Mouse (Mus musculus): ENCODE results near the gene Gm45337. TPM values are rescaled to one million over a fixed set of nuclear protein-coding genes. Genes with fewer than 3 reads are reported as not detected.
"Not testable (repeated sequence)": the region's sequence is repeated elsewhere in the genome, so short reads cannot be mapped to it uniquely, and the experiment has no call there.

The Gm45337 gene
- polyA plus RNA-seq (2015; fragmentation: Nextera tagmentation; extraction: Ambion mirVana), result not detected in 2 replicates

- no peaks in the 10 kb centered on the region for H3K9me3 ChIP-seq (replicated peaks)
- peaks cover 10% of the 10 kb centered on the region; the same call in 1 of the 2 replicates for H3K27me3 ChIP-seq
- ATAC-seq (replicated peaks; ENCODE audit: insufficient number of reproducible peaks, insufficient read depth, low FRiP score, low read depth), result no peak
- no peak within 1 kb of the TSS for H3K27ac ChIP-seq
- H3K4me2 ChIP-seq, result no peak within 1 kb of the TSS
- no peaks in the 10 kb centered on the region for H3K36me3 ChIP-seq
- H3K4me1 ChIP-seq (replicated peaks), result no peaks in the 10 kb centered on the region
- H3K4me3 ChIP-seq, result no peak within 1 kb of the TSS
- H3K9ac ChIP-seq, result no peak within 1 kb of the TSS
- 67% methylated on average over 1 of the region's 1 CpGs for WGBS
Observed at GRCm38 (mm10) chr7:142144507-142144906, at the start of gene Gm45337. TSS of gene Gm45337 (minus strand) at chr7:142144607.

GRCm38 (mm10) chr7:142190289-142190688 is 45.9 kb upstream of the Gm45337 start, which contains the start of gene Gm10153:
TSS of gene Gm10153 (minus strand) at chr7:142190389.
- H3K9me3 ChIP-seq (replicated peaks), result no peaks in the 10 kb centered on the region
- no peaks in the 10 kb centered on the region for H3K4me1 ChIP-seq (replicated peaks)
- no peaks in the 10 kb centered on the region for H3K27me3 ChIP-seq
- ATAC-seq (replicated peaks; ENCODE audit: insufficient number of reproducible peaks, insufficient read depth, low FRiP score, low read depth), result no peak
- H3K36me3 ChIP-seq, result no peaks in the 10 kb centered on the region
- no peak within 1 kb of the TSS for H3K9ac ChIP-seq
- no peak within 1 kb of the TSS for H3K4me3 ChIP-seq
- WGBS, result 26% methylated on average over 2 of the region's 2 CpGs
- no peak within 1 kb of the TSS for H3K4me2 ChIP-seq
- H3K27ac ChIP-seq, result no peak within 1 kb of the TSS

- Histone ChIP-seq H3K4me3 (no peak overlapping the region), H3K36me3 (no peaks in the 10 kb centered on the region), H3K27me3 (no peaks in the 10 kb centered on the region), H3K27ac (no peak overlapping the region), H3K4me2 (no peak overlapping the region), H3K9ac (no peak overlapping the region), H3K4me1 (replicated peaks) (no peaks in the 10 kb centered on the region), H3K9me3 (replicated peaks) (no peaks in the 10 kb centered on the region)
- ATAC-seq (replicated peaks; ENCODE audit: insufficient number of reproducible peaks, insufficient read depth, low FRiP score, low read depth), result no peak
- WGBS, result 67% methylated on average over 2 of the region's 2 CpGs
Observed at GRCm38 (mm10) chr7:142188156-142188555, 43.7 kb upstream of the Gm45337 start.

- Histone ChIP-seq H3K9ac (no peak overlapping the region), H3K9me3 (replicated peaks) (no peaks in the 10 kb centered on the region), H3K4me2 (no peak overlapping the region), H3K27me3 (no peaks in the 10 kb centered on the region), H3K27ac (no peak overlapping the region), H3K4me3 (no peak overlapping the region), H3K36me3 (no peaks in the 10 kb centered on the region), H3K4me1 (replicated peaks) (no peaks in the 10 kb centered on the region)
- ATAC-seq (replicated peaks; ENCODE audit: insufficient number of reproducible peaks, insufficient read depth, low FRiP score, low read depth), result no peak
- WGBS, result 30% methylated on average over 1 of the region's 1 CpGs
Observed at GRCm38 (mm10) chr7:142181021-142181420, 36.6 kb upstream of the Gm45337 start.

GRCm38 (mm10) chr7:142178685-142179084 is 34.3 kb upstream of the Gm45337 start:
- H3K4me1 ChIP-seq (replicated peaks), result no peaks in the 10 kb centered on the region
- no peak overlapping the region for H3K4me3 ChIP-seq
- H3K9ac ChIP-seq, result no peak overlapping the region
- H3K9me3 ChIP-seq (replicated peaks), result no peaks in the 10 kb centered on the region
- no peak overlapping the region for H3K4me2 ChIP-seq
- 64% methylated on average over 1 of the region's 1 CpGs for WGBS
- H3K27me3 ChIP-seq, result no peaks in the 10 kb centered on the region
- H3K27ac ChIP-seq, result no peak overlapping the region
- H3K36me3 ChIP-seq, result no peaks in the 10 kb centered on the region
- ATAC-seq (replicated peaks; ENCODE audit: insufficient number of reproducible peaks, insufficient read depth, low FRiP score, low read depth), result no peak

- H3K4me2 ChIP-seq; H3K9me3 ChIP-seq (replicated peaks); ATAC-seq (replicated peaks; ENCODE audit: insufficient number of reproducible peaks, insufficient read depth, low FRiP score, low read depth); H3K4me3 ChIP-seq; H3K9ac ChIP-seq; H3K4me1 ChIP-seq (replicated peaks); H3K27me3 ChIP-seq; H3K27ac ChIP-seq; H3K36me3 ChIP-seq: not testable (repeated sequence)
Observed at GRCm38 (mm10) chr7:142175905-142176304, 31.5 kb upstream of the Gm45337 start, which contains the start of gene Krtap5-2. TSS of gene Krtap5-2 (minus strand) at chr7:142176005.

GRCm38 (mm10) chr7:142169836-142170235 is 25.4 kb upstream of the Gm45337 start:
- WGBS, result 42% methylated on average over 3 of the region's 3 CpGs
- H3K9ac ChIP-seq, result no peak overlapping the region

DNA sequence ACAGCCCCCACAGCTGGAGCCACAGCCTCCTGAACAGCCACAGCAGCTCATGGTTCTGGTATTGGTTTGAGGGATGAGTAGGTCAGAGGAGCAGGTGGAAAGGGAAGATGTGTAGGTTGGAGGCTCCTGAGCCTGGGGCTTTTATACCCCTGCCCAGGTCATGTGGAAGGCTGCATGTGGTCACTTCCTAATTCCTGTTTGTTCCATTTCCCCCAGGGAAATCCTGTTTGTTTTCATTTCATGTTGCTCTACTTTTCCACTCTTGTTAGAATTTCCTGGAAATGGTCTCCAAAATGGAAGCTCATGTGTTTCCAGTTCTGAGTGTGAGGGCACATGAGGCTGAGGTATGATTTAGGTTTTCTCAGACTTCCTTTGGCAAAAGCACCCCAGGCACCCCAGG is 21.2 kb upstream of the Gm45337 start, which contains the start of gene Gm4553:
Gm4553 (minus strand) TSS at position 101 of the 400 bp plus-strand sequence.
- not testable (repeated sequence) for H3K27ac ChIP-seq; H3K4me2 ChIP-seq; H3K9ac ChIP-seq; H3K4me1 ChIP-seq (replicated peaks); H3K4me3 ChIP-seq; H3K9me3 ChIP-seq (replicated peaks); H3K27me3 ChIP-seq; H3K36me3 ChIP-seq; ATAC-seq (replicated peaks; ENCODE audit: insufficient number of reproducible peaks, insufficient read depth, low FRiP score, low read depth)

More at GRCm38 (mm10) chr7:142169836-142170235, 25.4 kb upstream of the Gm45337 start:
- H3K27ac ChIP-seq, result no peak overlapping the region
- H3K9me3 ChIP-seq (replicated peaks), result no peaks in the 10 kb centered on the region
- no peak for ATAC-seq (replicated peaks; ENCODE audit: insufficient number of reproducible peaks, insufficient read depth, low FRiP score, low read depth)
- H3K27me3 ChIP-seq, result peaks cover 7% of the 10 kb centered on the region; the same call in 1 of the 2 replicates
- no peaks in the 10 kb centered on the region for H3K36me3 ChIP-seq
- no peak overlapping the region for H3K4me3 ChIP-seq
- H3K4me1 ChIP-seq (replicated peaks), result no peaks in the 10 kb centered on the region
- H3K4me2 ChIP-seq, result no peak overlapping the region

- Histone ChIP-seq H3K27ac (no peak overlapping the region), H3K9ac (no peak overlapping the region), H3K9me3 (replicated peaks) (no peaks in the 10 kb centered on the region), H3K36me3 (no peaks in the 10 kb centered on the region), H3K4me2 (no peak overlapping the region), H3K27me3 (no peaks in the 10 kb centered on the region; the same call in 1 of the 2 replicates), H3K4me3 (no peak overlapping the region), H3K4me1 (replicated peaks) (no peaks in the 10 kb centered on the region)
- ATAC-seq (replicated peaks; ENCODE audit: insufficient number of reproducible peaks, insufficient read depth, low FRiP score, low read depth), result no peak
- 87% methylated on average over 3 of the region's 3 CpGs for WGBS
Observed at GRCm38 (mm10) chr7:142159366-142159765, 15.0 kb upstream of the Gm45337 start.

DNA sequence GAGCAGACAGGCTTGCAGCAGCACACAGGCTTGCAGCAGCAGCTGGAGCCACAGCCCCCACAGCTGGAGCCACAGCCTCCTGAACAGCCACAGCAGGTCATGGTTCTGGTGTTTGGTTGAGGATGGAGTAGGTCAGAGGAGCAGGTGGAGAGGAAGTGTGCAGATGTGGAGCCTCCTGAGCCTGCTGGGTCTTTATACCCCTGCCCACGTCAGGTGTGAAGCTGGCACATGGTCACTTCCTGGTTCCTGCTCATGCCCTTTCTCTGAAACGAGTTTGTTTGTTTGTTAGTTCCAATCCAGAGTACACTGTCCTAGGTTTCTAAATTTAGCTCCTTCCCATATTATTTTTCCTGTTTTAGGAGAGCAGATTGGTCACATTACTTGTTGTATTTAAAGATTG is 12.6 kb upstream of the Gm45337 start, which contains the start of gene Gm29735:
Gm29735 (minus strand) TSS at position 101 of the 400 bp plus-strand sequence.
- not testable (repeated sequence) for H3K4me2 ChIP-seq; H3K27ac ChIP-seq; H3K27me3 ChIP-seq; H3K4me3 ChIP-seq; H3K36me3 ChIP-seq; H3K9me3 ChIP-seq (replicated peaks); H3K4me1 ChIP-seq (replicated peaks); ATAC-seq (replicated peaks; ENCODE audit: insufficient number of reproducible peaks, insufficient read depth, low FRiP score, low read depth); H3K9ac ChIP-seq
- WGBS, result 43% methylated on average over 2 of the region's 2 CpGs

DNA sequence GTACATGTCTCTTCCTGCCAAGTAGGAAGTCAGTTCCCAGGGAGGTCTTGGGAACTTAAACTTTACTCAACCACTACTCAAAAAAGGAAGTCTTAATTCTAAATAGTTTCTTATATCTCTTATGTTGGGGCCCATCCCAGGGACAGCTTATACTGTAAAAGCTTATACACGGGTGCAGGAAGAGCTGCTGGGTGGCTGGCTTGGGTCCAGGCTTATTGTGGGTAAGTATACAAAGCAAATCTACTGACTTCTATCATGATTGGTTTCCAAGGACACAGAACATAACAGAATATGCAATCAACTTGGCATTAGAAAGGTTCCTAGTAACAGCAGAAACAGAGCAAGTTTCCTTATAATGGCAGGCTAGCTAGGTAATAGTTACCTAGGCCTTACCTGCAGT is 10.9 kb upstream of the Gm45337 start:
- Histone ChIP-seq H3K36me3 (no peaks in the 10 kb centered on the region), H3K9me3 (replicated peaks) (no peaks in the 10 kb centered on the region), H3K4me3 (no peak overlapping the region), H3K27ac (no peak overlapping the region), H3K4me2 (no peak overlapping the region), H3K9ac (no peak overlapping the region), H3K27me3 (no peaks in the 10 kb centered on the region; the same call in 1 of the 2 replicates), H3K4me1 (replicated peaks) (no peaks in the 10 kb centered on the region)
- WGBS, result 48% methylated on average over 1 of the region's 1 CpGs
- no peak for ATAC-seq (replicated peaks; ENCODE audit: insufficient number of reproducible peaks, insufficient read depth, low FRiP score, low read depth)

GRCm38 (mm10) chr7:142152191-142152590 is 7.8 kb upstream of the Gm45337 start:
- no peak for ATAC-seq (replicated peaks; ENCODE audit: insufficient number of reproducible peaks, insufficient read depth, low FRiP score, low read depth)
- Histone ChIP-seq H3K9me3 (replicated peaks) (no peaks in the 10 kb centered on the region), H3K36me3 (no peaks in the 10 kb centered on the region), H3K4me2 (no peak overlapping the region), H3K27ac (no peak overlapping the region), H3K4me1 (replicated peaks) (no peaks in the 10 kb centered on the region), H3K27me3 (no peaks in the 10 kb centered on the region; the same call in 1 of the 2 replicates), H3K4me3 (no peak overlapping the region), H3K9ac (no peak overlapping the region)
- WGBS, result 74% methylated on average over 4 of the region's 4 CpGs
